In genomic region chr9:32539321-32539761, GRCm38 (mm10) we compare ENCODE assay signal across 7 mouse cellular contexts. TPM values are rescaled to one million over a fixed set of nuclear protein-coding genes. Genes with fewer than 3 reads are reported as not detected.
DNase-seq lines count a peak whose midpoint lies in the region; ATAC-seq lines count a peak whose summit lies in the region.

No protein-coding gene starts in this region.

- H3K4me1 ChIP-seq in hindbrain, embryonic 14.5 days (replicated peaks; ENCODE audit: control insufficient read depth, insufficient read depth, low read length): peaks cover 31% of the 10 kb centered on the region

- no peak overlapping the region for H3K27ac ChIP-seq in hindbrain, embryonic 14.5 days
- peak overlapping the region; percentile 97 for H3K27ac ChIP-seq in macrophage

- no peak overlapping the region for H3K9ac ChIP-seq in hindbrain, embryonic 14.5 days

- 42% methylated on average over 3 of the region's 3 CpGs for WGBS in hindbrain, embryonic 14.5 days
- 0% methylated on average over 2 of the region's 3 CpGs for WGBS in macrophage (ENCODE audit: missing documents)

- no peaks in the 10 kb centered on the region for H3K9me3 ChIP-seq in hindbrain, embryonic 14.5 days (ENCODE audit: control insufficient read depth, low read length)

- H3K4me2 ChIP-seq in hindbrain, embryonic 14.5 days (replicated peaks): peak overlapping the region; percentile 94

- H3K36me3 ChIP-seq in hindbrain, embryonic 14.5 days (replicated peaks; ENCODE audit: control insufficient read depth, insufficient read depth): no peaks in the 10 kb centered on the region
- H3K36me3 ChIP-seq in macrophage (ENCODE audit: inconsistent target): no peaks in the 10 kb centered on the region

- DNase-seq in 416B (ENCODE audit: low read depth): peak; percentile 94
- DNase-seq in CD4-positive helper T cell, adult 2 months (ENCODE audit: low read depth, low spot score): peak; percentile 85
- no peak for DNase-seq in hindbrain, embryonic 14.5 days (ENCODE audit: low spot score)
- DNase-seq in adrenal gland, adult (ENCODE audit: inconsistent age in 2 of 2, low spot score in 1 of 2): no peak
- DNase-seq in adrenal gland, adult 2 months: no peak
- DNase-seq in cerebellum, postnatal 10 days: no peak

- 0 out of 2 replicates have a peak overlapping the region, but pooled peaks have one; percentile 1 for H3K4me3 ChIP-seq in hindbrain, embryonic 14.5 days (replicated peaks; ENCODE audit: low read length)
- H3K4me3 ChIP-seq in macrophage (ENCODE audit: inconsistent target): peak overlapping the region; percentile 78

- peaks cover 55% of the 10 kb centered on the region for H3K27me3 ChIP-seq in hindbrain, embryonic 14.5 days (ENCODE audit: control insufficient read depth, insufficient read depth, low read length)

- peaks cover 84% of the 10 kb centered on the region for H3K79me2 ChIP-seq in macrophage (ENCODE audit: inconsistent target)

- no peak for ATAC-seq in hindbrain, embryonic 14.5 days (ENCODE audit: low FRiP score)

RNA-seq across cellular contexts. Expression of gene Fli1, which starts 3.3 kb away (rescaled TPM):
- 7.9 and 9.1 TPM in 2 replicates for polyA plus RNA-seq in hindbrain, embryonic 14.5 days (2014; fragmentation: Nextera tagmentation; extraction: Ambion mirVana)
- 100 to 1,000 TPM in 9 of 26 experiments, 10 to 100 TPM in 17; 21.1 to 160 (median 95.3) TPM for total RNA-seq in macrophage (2018; cell fraction: chromatin; rRNA removed)
- total RNA-seq in macrophage (2018; cell fraction: cytosol; rRNA removed): 100 to 1,000 TPM in 2 of 26 experiments, 10 to 100 TPM in 24; 44.1 to 110 (median 89.3) TPM
- total RNA-seq in macrophage (2018; cell fraction: nucleus; rRNA removed): 100 to 1,000 TPM in 6 of 26 experiments, 10 to 100 TPM in 20; 26.3 to 141 (median 83.7) TPM
- polyA plus RNA-seq in macrophage (2018): 47.2 to 90.9 TPM (median 59.7 TPM) in 3 replicates
- 10 to 100 TPM; 10.5 to 20.0 TPM for total RNA-seq in adrenal gland, adult 2 months (2021)
- 3.0 and 4.0 TPM in 2 replicates for polyA plus RNA-seq in adrenal gland, adult 2 months (2012; rRNA removed)

Comparison
In these comparisons a context has a peak if more than half of its experiments do, and no peak if none do; other contexts are left out.
1. DNase-seq: peak in 416B (single experiment) and CD4-positive helper T cell, adult 2 months (single experiment); none in hindbrain, embryonic 14.5 days (single experiment), adrenal gland, adult (0 of 2), adrenal gland, adult 2 months (single experiment) and cerebellum, postnatal 10 days (0 of 2).